Mouse (Mus musculus): ENCODE results near the gene Rhox2f.
"Not testable (repeated sequence)": the region's sequence is repeated elsewhere in the genome, so short reads cannot be mapped to it uniquely, and the experiment has no call there.

GRCm38 (mm10) chrX:37530152-37530551 is 41.1 kb upstream of the Rhox2f start, which contains the start of gene Rhox2e:
- TF ChIP-seq CTCF (IDR thresholded peaks at IDR 0.05; ENCODE audit: low read depth); EP300 (optimal IDR thresholded peaks at IDR 0.05): not testable (repeated sequence)

All from stomach, postnatal 0 days (tissue).